15 mouse cellular contexts compared by ENCODE assay signal in genomic region chr12:81018516-81019279, GRCm38 (mm10). TPM values are rescaled to one million over a fixed set of nuclear protein-coding genes. Genes with fewer than 3 reads are reported as not detected.
A peak's percentile ranks its signal among the peaks of the same experiment; 100 is the strongest.
DNase-seq lines count a peak whose midpoint lies in the region; ATAC-seq and TF ChIP-seq lines count a peak whose summit lies in the region.
"Had no signal": no experiment of that assay in that cellular context is flagged by ENCODE, and none has a peak within 500 bp of the region (broad histone marks: within the 10 kb centered on the region; RNA-seq: fewer than 3 reads in every experiment).

No protein-coding gene starts in this region.

- 78% methylated on average over 20 of the region's 20 CpGs for WGBS in heart, embryonic 13.5 days
- WGBS in thymus, adult 2 months, result 92% methylated on average over 20 of the region's 20 CpGs
- 82% methylated on average over 20 of the region's 20 CpGs for WGBS in limb, embryonic 13.5 days

- TF ChIP-seq CTCF in thymus, adult 2 months (IDR thresholded peaks at IDR 0.05; ENCODE audit: borderline replicate concordance, control insufficient read depth, extremely low read depth, insufficient read depth, low read length, poor library complexity), result no peak
- no peak for TF ChIP-seq CTCF in gastrocnemius, adult 2 months (IDR thresholded peaks at IDR 0.05)

- H3K9ac ChIP-seq in heart, embryonic 13.5 days, result no peak overlapping the region
- H3K9ac ChIP-seq in limb, embryonic 13.5 days, result no peak overlapping the region
- H3K9ac ChIP-seq: hindbrain, embryonic 15.5 days had no signal

- H3K4me1 ChIP-seq in heart, embryonic 13.5 days, result 0 out of 2 replicates have a peak, but pooled peaks cover under 1% of the 10 kb centered on the region
- H3K4me1 ChIP-seq in thymus, adult 2 months (replicated peaks; ENCODE audit: control insufficient read depth, insufficient read depth, low read length), result no peaks in the 10 kb centered on the region
- H3K4me1 ChIP-seq in limb, embryonic 13.5 days, result no peaks in the 10 kb centered on the region
- H3K4me1 ChIP-seq: hindbrain, embryonic 15.5 days had no signal

- H3K9me3 ChIP-seq in heart, embryonic 13.5 days, result no peaks in the 10 kb centered on the region
- H3K9me3 ChIP-seq in limb, embryonic 13.5 days, result no peaks in the 10 kb centered on the region
- H3K9me3 ChIP-seq: hindbrain, embryonic 15.5 days had no signal

- intact Hi-C loops in gastrocnemius, adult 2 months (cut with DNase I), result no loop called here

- 0 out of 2 replicates have a peak overlapping the region, but pooled peaks have one; percentile 2 for H3K4me2 ChIP-seq in heart, embryonic 13.5 days
- peak overlapping the region; percentile 23; the same call in 1 of the 2 replicates for H3K4me2 ChIP-seq in limb, embryonic 13.5 days (replicated peaks)
- H3K4me2 ChIP-seq: hindbrain, embryonic 15.5 days had no signal

- no peak for DNase-seq in heart, adult 8-10 months (ENCODE audit: low spot score)
- no peak for DNase-seq in thymus, adult 2 months
- DNase-seq in thymus, postnatal 0 days (ENCODE audit: low spot score), result no peak
- DNase-seq in yolk sac, embryonic 10.5 days (ENCODE audit: low spot score), result peak; percentile 56
- no peak for DNase-seq in gastrocnemius, adult 2 months
- DNase-seq in adrenal gland, adult 18-20 months (ENCODE audit: low spot score in 2 of 2), result no peak
- DNase-seq: adrenal gland, postnatal 10 days; cerebellum, adult 8-10 months; gastrocnemius, postnatal 14 days; lung, postnatal 36 days; retina, postnatal 1 day; thymus, adult 18-20 months had no signal

- no peaks in the 10 kb centered on the region for H3K27me3 ChIP-seq in heart, embryonic 13.5 days (replicated peaks)
- no peaks in the 10 kb centered on the region for H3K27me3 ChIP-seq in thymus, adult 2 months (ENCODE audit: control insufficient read depth, insufficient read depth, low read length)
- no peaks in the 10 kb centered on the region for H3K27me3 ChIP-seq in limb, embryonic 13.5 days
- H3K27me3 ChIP-seq: hindbrain, embryonic 15.5 days had no signal

- no peak; the same call in 1 of the 2 replicates for ATAC-seq in heart, embryonic 13.5 days (ENCODE audit: extremely low read depth, insufficient number of reproducible peaks, low FRiP score, low TSS enrichment)
- no peak for ATAC-seq in limb, embryonic 13.5 days (ENCODE audit: low FRiP score, low read depth)

- no peaks in the 10 kb centered on the region for H3K36me3 ChIP-seq in heart, embryonic 13.5 days
- no peaks in the 10 kb centered on the region for H3K36me3 ChIP-seq in thymus, adult 2 months (ENCODE audit: control insufficient read depth, insufficient read depth, low read length)
- H3K36me3 ChIP-seq in limb, embryonic 13.5 days, result no peaks in the 10 kb centered on the region
- H3K36me3 ChIP-seq: hindbrain, embryonic 15.5 days had no signal

- no peak for TF ChIP-seq POLR2A in thymus, adult 2 months (IDR thresholded peaks at IDR 0.05; ENCODE audit: control insufficient read depth, extremely low read depth, insufficient read depth, low read length, poor library complexity)

- peak overlapping the region; percentile 13; the same call in 1 of the 2 replicates for H3K4me3 ChIP-seq in heart, embryonic 13.5 days
- 0 out of 2 replicates have a peak overlapping the region, but pooled peaks have one; percentile 13 for H3K4me3 ChIP-seq in thymus, adult 2 months (ENCODE audit: control insufficient read depth, insufficient read depth, low read length)
- H3K4me3 ChIP-seq in limb, embryonic 13.5 days, result 0 out of 2 replicates have a peak overlapping the region, but pooled peaks have one; percentile 0
- no peak overlapping the region for H3K4me3 ChIP-seq in gastrocnemius, adult 2 months
- H3K4me3 ChIP-seq: hindbrain, embryonic 15.5 days had no signal

- H3K27ac ChIP-seq in heart, embryonic 13.5 days (replicated peaks), result no peak overlapping the region
- H3K27ac ChIP-seq in thymus, adult 2 months (ENCODE audit: control insufficient read depth, insufficient read depth, low read length), result no peak overlapping the region
- no peak overlapping the region for H3K27ac ChIP-seq in limb, embryonic 13.5 days
- no peak overlapping the region for H3K27ac ChIP-seq in gastrocnemius, adult 2 months
- H3K27ac ChIP-seq: hindbrain, embryonic 15.5 days had no signal

RNA-seq across cellular contexts. Expression of gene Smoc1, which starts 7.9 kb away (rescaled TPM):
- polyA plus RNA-seq in heart, embryonic 13.5 days (2015; fragmentation: Nextera tagmentation; extraction: Ambion mirVana), result 7.3 and 7.5 TPM in 2 replicates
- 1 to 10 TPM; 5.1 to 6.7 (median 5.6) TPM for total RNA-seq in heart, adult 8-10 months (2022)
- 41.7 and 46.1 TPM in 2 replicates for polyA plus RNA-seq in thymus, adult 2 months (2012; rRNA removed)
- polyA plus RNA-seq in thymus, postnatal 0 days (2015; fragmentation: Nextera tagmentation; extraction: Ambion mirVana), result 4.2 and 5.2 TPM in 2 replicates
- polyA plus RNA-seq in limb, embryonic 13.5 days (2015; fragmentation: Nextera tagmentation; extraction: Ambion mirVana), result 7.7 and 8.6 TPM in 2 replicates
- total RNA-seq in gastrocnemius, adult 2 months (2021), result under 1 TPM; 0.61 to 0.98 TPM
- total RNA-seq in adrenal gland, adult 18-20 months (2021), result 100 to 1,000 TPM; 101 to 131 TPM

RNA-seq across cellular contexts. Expression of gene Slc10a1, which starts 50.2 kb away (rescaled TPM):
- polyA plus RNA-seq in heart, embryonic 13.5 days (2015; fragmentation: Nextera tagmentation; extraction: Ambion mirVana), result 0.47 and 0.61 TPM in 2 replicates
- not detected for total RNA-seq in heart, adult 8-10 months (2022)
- 0.07 and 1.9 TPM in 2 replicates for polyA plus RNA-seq in thymus, adult 2 months (2012; rRNA removed)
- 0.36 and 0.59 TPM in 2 replicates for polyA plus RNA-seq in thymus, postnatal 0 days (2015; fragmentation: Nextera tagmentation; extraction: Ambion mirVana)
- polyA plus RNA-seq in limb, embryonic 13.5 days (2015; fragmentation: Nextera tagmentation; extraction: Ambion mirVana), result 0.91 and 1.1 TPM in 2 replicates
- total RNA-seq in gastrocnemius, adult 2 months (2021), result not detected
- total RNA-seq in adrenal gland, adult 18-20 months (2021), result not detected
- total RNA-seq: gastrocnemius, postnatal 14 days had no signal
